Mouse (Mus musculus): Measurements from ENCODE around the gene Gm10277. TPM values are rescaled to one million over a fixed set of nuclear protein-coding genes. Genes with fewer than 3 reads are reported as not detected.

Gm10277 gene
- not detected for total RNA-seq (2021)

GRCm38 (mm10) chr11:77787707-77788106, at the start of gene Gm10277:
Gene Gm10277 (minus strand): TSS chr11:77787747.
- DNase-seq (ENCODE audit: extremely low spot score in 1 of 2, low spot score in 2 of 2) = no peak
- intact Hi-C loops (cut with DNase I) = no loop called here

GRCm38 (mm10) chr11:77836751-77837150, 49.2 kb upstream of the Gm10277 start:
- intact Hi-C loops (cut with DNase I) = no loop called here
- no peak for DNase-seq (ENCODE audit: extremely low spot score in 1 of 2, low spot score in 2 of 2)

GRCm38 (mm10) chr11:77836290-77836689, 48.7 kb upstream of the Gm10277 start:
- DNase-seq (ENCODE audit: extremely low spot score in 1 of 2, low spot score in 2 of 2) = no peak
- intact Hi-C loops (cut with DNase I) = no loop called here

- intact Hi-C loops (cut with DNase I) = no loop called here
- no peak for DNase-seq (ENCODE audit: extremely low spot score in 1 of 2, low spot score in 2 of 2)
Measured at GRCm38 (mm10) chr11:77835109-77835508, 47.6 kb upstream of the Gm10277 start.

- intact Hi-C loops (cut with DNase I) = no loop called here
- no peak for DNase-seq (ENCODE audit: extremely low spot score in 1 of 2, low spot score in 2 of 2)
Measured at GRCm38 (mm10) chr11:77832541-77832940, 45.0 kb upstream of the Gm10277 start.

GRCm38 (mm10) chr11:77830875-77831274, 43.3 kb upstream of the Gm10277 start:
- intact Hi-C loops (cut with DNase I) = no loop called here
- no peak for DNase-seq (ENCODE audit: extremely low spot score in 1 of 2, low spot score in 2 of 2)

- DNase-seq (ENCODE audit: extremely low spot score in 1 of 2, low spot score in 2 of 2) = no peak
- intact Hi-C loops (cut with DNase I) = loop anchor here (10.0 kb wide), 1 partner anchor 346 kb away; the partner anchor contains the start of genes Nek8 and Tlcd1
Measured at GRCm38 (mm10) chr11:77829043-77829841, 41.7 kb upstream of the Gm10277 start.

- intact Hi-C loops (cut with DNase I) = loop anchor here (10.0 kb wide), 1 partner anchor 347 kb away; the partner anchor contains the start of genes Nek8 and Tlcd1
- DNase-seq (ENCODE audit: extremely low spot score in 1 of 2, low spot score in 2 of 2) = no peak
Measured at GRCm38 (mm10) chr11:77828163-77828562, 40.6 kb upstream of the Gm10277 start.

- intact Hi-C loops (cut with DNase I) = loop anchor here (2.0 to 10.0 kb wide), 2 partner anchors 139 to 347 kb away; partner anchors contain the start of genes Nek8 and Tlcd1
- DNase-seq (ENCODE audit: extremely low spot score in 1 of 2, low spot score in 2 of 2) = peak; percentile 72 to 81
Measured at GRCm38 (mm10) chr11:77827241-77827995, 39.9 kb upstream of the Gm10277 start.

GRCm38 (mm10) chr11:77826311-77826710, 38.8 kb upstream of the Gm10277 start:
- DNase-seq (ENCODE audit: extremely low spot score in 1 of 2, low spot score in 2 of 2) = no peak
- intact Hi-C loops (cut with DNase I) = loop anchor here (2.0 to 10.0 kb wide), 2 partner anchors 140 to 348 kb away; partner anchors contain the start of genes Nek8 and Tlcd1

- DNase-seq (ENCODE audit: extremely low spot score in 1 of 2, low spot score in 2 of 2) = peak; percentile 69 to 82
- intact Hi-C loops (cut with DNase I) = loop anchor here (2.0 to 10.0 kb wide), 2 partner anchors 141 to 349 kb away; partner anchors contain the start of genes Nek8 and Tlcd1
Measured at GRCm38 (mm10) chr11:77825853-77826252, 38.3 kb upstream of the Gm10277 start.

- intact Hi-C loops (cut with DNase I) = loop anchor here (10.0 kb wide), 1 partner anchor 352 kb away; the partner anchor contains the start of genes Nek8 and Tlcd1
Measured at GRCm38 (mm10) chr11:77822781-77823180, 35.2 kb upstream of the Gm10277 start.

GRCm38 (mm10) chr11:77821648-77822047, 34.1 kb upstream of the Gm10277 start:
- DNase-seq (ENCODE audit: extremely low spot score in 1 of 2, low spot score in 2 of 2) = no peak
- intact Hi-C loops (cut with DNase I) = loop anchor here (10.0 kb wide), 1 partner anchor 353 kb away; the partner anchor contains the start of genes Nek8 and Tlcd1

More at GRCm38 (mm10) chr11:77822781-77823180, 35.2 kb upstream of the Gm10277 start:
- peak; percentile 64 to 72 for DNase-seq (ENCODE audit: extremely low spot score in 1 of 2, low spot score in 2 of 2)

- peak in 1 of 2 experiments; percentile 73 for DNase-seq (ENCODE audit: extremely low spot score in 1 of 2, low spot score in 2 of 2)
- intact Hi-C loops (cut with DNase I) = loop anchor here (5.0 kb wide), 1 partner anchor 74 kb away; no protein-coding TSS in a partner anchor
Measured at GRCm38 (mm10) chr11:77816003-77816402, 28.5 kb upstream of the Gm10277 start.

GRCm38 (mm10) chr11:77813969-77814368, 26.4 kb upstream of the Gm10277 start:
- intact Hi-C loops (cut with DNase I) = no loop called here

GRCm38 (mm10) chr11:77810018-77810417, 22.5 kb upstream of the Gm10277 start:
- intact Hi-C loops (cut with DNase I) = no loop called here
- DNase-seq (ENCODE audit: extremely low spot score in 1 of 2, low spot score in 2 of 2) = no peak

More at GRCm38 (mm10) chr11:77813969-77814368, 26.4 kb upstream of the Gm10277 start:
- DNase-seq (ENCODE audit: extremely low spot score in 1 of 2, low spot score in 2 of 2) = no peak

GRCm38 (mm10) chr11:77809215-77809614, 21.7 kb upstream of the Gm10277 start:
- intact Hi-C loops (cut with DNase I) = no loop called here
- no peak for DNase-seq (ENCODE audit: extremely low spot score in 1 of 2, low spot score in 2 of 2)

GRCm38 (mm10) chr11:77808051-77808465, 20.5 kb upstream of the Gm10277 start:
- no peak for DNase-seq (ENCODE audit: extremely low spot score in 1 of 2, low spot score in 2 of 2)

GRCm38 (mm10) chr11:77806855-77807254, 19.3 kb upstream of the Gm10277 start:
- intact Hi-C loops (cut with DNase I) = no loop called here
- no peak for DNase-seq (ENCODE audit: extremely low spot score in 1 of 2, low spot score in 2 of 2)

More at GRCm38 (mm10) chr11:77808051-77808465, 20.5 kb upstream of the Gm10277 start:
- intact Hi-C loops (cut with DNase I) = no loop called here

All from left cerebral cortex, postnatal 10 days (tissue).